Mouse (Mus musculus): ENCODE measurements at regions not wholly inside any gene's neighbourhood (a gene's known extent, or its start where the extent isn't known, plus 50 kb on each side); places are given as distances from the start of the nearest gene placed in this dataset.
A peak's percentile ranks its signal among the peaks of the same experiment; 100 is the strongest.

DNA sequence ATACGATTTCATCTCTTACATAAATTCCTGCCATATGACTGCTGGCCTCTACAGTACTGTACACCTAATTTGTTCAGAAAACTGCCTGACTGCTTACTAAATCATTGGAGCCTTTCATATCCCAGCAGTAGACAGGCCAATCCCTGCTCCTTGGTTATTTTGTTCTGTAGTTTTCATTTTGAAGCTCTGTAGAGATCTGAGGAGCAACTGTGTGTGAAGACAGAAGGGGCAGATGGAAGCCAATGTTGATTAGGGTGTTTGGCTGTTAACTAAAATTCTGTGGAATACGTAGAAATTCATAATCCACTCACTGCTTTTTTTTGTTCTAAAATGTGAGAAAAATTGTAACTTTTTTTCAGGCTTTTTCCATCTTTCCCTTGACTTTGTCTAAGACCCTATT, 573.1 kb downstream of the Ets1 start:
- no peak overlapping the region for H3K4me2 ChIP-seq (ENCODE audit: low read depth)
- H3K4me3 ChIP-seq: no peak overlapping the region
- H3K36me3 ChIP-seq (ENCODE audit: control insufficient read depth, insufficient read depth): no peaks in the 10 kb centered on the region
- H3ac ChIP-seq (ENCODE audit: control insufficient read depth, insufficient read length): no peak overlapping the region
- TF ChIP-seq CEBPB (IDR thresholded peaks at IDR 0.05; ENCODE audit: insufficient read depth, poor library complexity, severe bottlenecking): no peak
- no peak for TF ChIP-seq USF1 (IDR thresholded peaks at IDR 0.05; ENCODE audit: low read depth)
- TF ChIP-seq POLR2AphosphoS2 (IDR thresholded peaks at IDR 0.05; ENCODE audit: insufficient read length, low read depth): no peak
- TF ChIP-seq TCF12 (IDR thresholded peaks at IDR 0.05; ENCODE audit: insufficient read depth, poor library complexity, severe bottlenecking): no peak
- no peak for TF ChIP-seq TCF3 (IDR thresholded peaks at IDR 0.05; ENCODE audit: insufficient read length, low read depth)
- TF ChIP-seq MAX (IDR thresholded peaks at IDR 0.05; ENCODE audit: low read depth): no peak
- no peak for TF ChIP-seq E2F4 (IDR thresholded peaks at IDR 0.05; ENCODE audit: insufficient read depth)
- TF ChIP-seq MYOG (IDR thresholded peaks at IDR 0.05; ENCODE audit: control insufficient read depth in 1 of 3, insufficient read depth in 1 of 3, insufficient read length in 2 of 3, low read depth in 2 of 3): no peak
- TF ChIP-seq REST (IDR thresholded peaks at IDR 0.05; ENCODE audit: insufficient read depth, insufficient read length): no peak
- TF ChIP-seq MYOD1 (IDR thresholded peaks at IDR 0.05; ENCODE audit: control insufficient read depth in 1 of 3, insufficient read length in 2 of 3, low read depth in 2 of 3): no peak
- no peak for TF ChIP-seq SRF (IDR thresholded peaks at IDR 0.05; ENCODE audit: control insufficient read depth, insufficient read length, low read depth)
- no peak for TF ChIP-seq POLR2A (IDR thresholded peaks at IDR 0.05; ENCODE audit: insufficient read length, low read depth)
- no peaks in the 10 kb centered on the region for H3K79me2 ChIP-seq (ENCODE audit: control insufficient read depth, insufficient read depth)
- no peaks in the 10 kb centered on the region for H3K27me3 ChIP-seq (ENCODE audit: control insufficient read depth, insufficient read depth, insufficient read length)

DNA sequence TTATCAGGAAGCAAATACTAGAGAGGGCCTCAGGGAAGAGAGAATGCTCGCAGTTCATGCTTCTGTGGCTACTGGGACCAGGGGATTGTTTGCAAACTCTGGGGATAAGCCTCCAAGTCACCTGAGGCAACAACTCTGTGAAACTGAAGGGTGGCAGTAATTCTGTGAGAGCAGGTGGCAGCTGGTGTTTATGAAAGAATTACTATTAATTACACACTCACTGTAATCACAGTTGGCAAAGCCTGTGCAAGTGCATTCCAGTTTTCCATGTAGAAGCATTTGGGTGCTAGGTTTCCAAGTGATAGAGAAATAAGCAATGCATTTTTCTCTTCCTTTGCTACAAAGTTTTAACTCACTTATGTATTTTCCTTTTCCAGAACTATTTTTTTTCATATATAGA, 578.5 kb downstream of the Ets1 start:
- H3ac ChIP-seq (ENCODE audit: control insufficient read depth, insufficient read length): no peak overlapping the region
- no peak for TF ChIP-seq TCF12 (IDR thresholded peaks at IDR 0.05; ENCODE audit: insufficient read depth, poor library complexity, severe bottlenecking)
- no peak for TF ChIP-seq MAX (IDR thresholded peaks at IDR 0.05; ENCODE audit: low read depth)
- no peak for TF ChIP-seq USF1 (IDR thresholded peaks at IDR 0.05; ENCODE audit: low read depth)
- TF ChIP-seq E2F4 (IDR thresholded peaks at IDR 0.05; ENCODE audit: insufficient read depth): no peak
- TF ChIP-seq MYOG (IDR thresholded peaks at IDR 0.05; ENCODE audit: control insufficient read depth in 1 of 3, insufficient read depth in 1 of 3, insufficient read length in 2 of 3, low read depth in 2 of 3): no peak
- no peak for TF ChIP-seq REST (IDR thresholded peaks at IDR 0.05; ENCODE audit: insufficient read depth, insufficient read length)
- TF ChIP-seq TCF3 (IDR thresholded peaks at IDR 0.05; ENCODE audit: insufficient read length, low read depth): no peak
- no peak for TF ChIP-seq MYOD1 (IDR thresholded peaks at IDR 0.05; ENCODE audit: control insufficient read depth in 1 of 3, insufficient read length in 2 of 3, low read depth in 2 of 3)
- TF ChIP-seq POLR2A (IDR thresholded peaks at IDR 0.05; ENCODE audit: insufficient read length, low read depth): no peak
- TF ChIP-seq SRF (IDR thresholded peaks at IDR 0.05; ENCODE audit: control insufficient read depth, insufficient read length, low read depth): no peak
- no peak for TF ChIP-seq CEBPB (IDR thresholded peaks at IDR 0.05; ENCODE audit: insufficient read depth, poor library complexity, severe bottlenecking)
- no peak for TF ChIP-seq POLR2AphosphoS2 (IDR thresholded peaks at IDR 0.05; ENCODE audit: insufficient read length, low read depth)
- H3K4me3 ChIP-seq: no peak overlapping the region
- H3K4me2 ChIP-seq (ENCODE audit: low read depth): no peak overlapping the region
- H3K79me2 ChIP-seq (ENCODE audit: control insufficient read depth, insufficient read depth): no peaks in the 10 kb centered on the region
- no peaks in the 10 kb centered on the region for H3K27me3 ChIP-seq (ENCODE audit: control insufficient read depth, insufficient read depth, insufficient read length)
- H3K36me3 ChIP-seq (ENCODE audit: control insufficient read depth, insufficient read depth): no peaks in the 10 kb centered on the region

DNA sequence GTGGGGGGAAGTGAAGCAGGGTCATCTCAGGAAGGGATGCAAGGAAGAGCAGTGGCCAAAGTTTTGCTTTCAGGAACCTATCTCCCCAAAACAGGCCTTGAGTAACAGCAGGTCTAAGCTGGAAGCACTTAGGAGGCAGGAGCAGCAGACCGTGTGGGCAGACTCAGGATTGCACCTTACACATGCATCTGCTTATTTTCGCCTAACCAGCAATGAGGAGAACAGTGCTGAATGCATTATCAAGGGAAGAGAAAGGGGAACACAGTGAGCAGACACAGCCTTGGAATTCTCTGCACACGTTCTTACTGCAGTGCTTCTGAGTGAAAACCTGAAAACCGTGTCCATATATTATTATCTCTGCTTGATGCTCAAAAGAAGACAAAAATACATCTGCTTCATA, 585.0 kb downstream of the Ets1 start:
- H3K4me3 ChIP-seq: no peak overlapping the region
- no peak overlapping the region for H3K4me2 ChIP-seq (ENCODE audit: low read depth)
- TF ChIP-seq REST (IDR thresholded peaks at IDR 0.05; ENCODE audit: insufficient read depth, insufficient read length) (no peak), MAX (IDR thresholded peaks at IDR 0.05; ENCODE audit: low read depth) (no peak), E2F4 (IDR thresholded peaks at IDR 0.05; ENCODE audit: insufficient read depth) (no peak), TCF12 (IDR thresholded peaks at IDR 0.05; ENCODE audit: insufficient read depth, poor library complexity, severe bottlenecking) (no peak), CEBPB (IDR thresholded peaks at IDR 0.05; ENCODE audit: insufficient read depth, poor library complexity, severe bottlenecking) (no peak), TCF3 (IDR thresholded peaks at IDR 0.05; ENCODE audit: insufficient read length, low read depth) (no peak), SRF (IDR thresholded peaks at IDR 0.05; ENCODE audit: control insufficient read depth, insufficient read length, low read depth) (no peak), MYOD1 (IDR thresholded peaks at IDR 0.05; ENCODE audit: control insufficient read depth in 1 of 3, insufficient read length in 2 of 3, low read depth in 2 of 3) (no peak), USF1 (IDR thresholded peaks at IDR 0.05; ENCODE audit: low read depth) (no peak), POLR2A (IDR thresholded peaks at IDR 0.05; ENCODE audit: insufficient read length, low read depth) (no peak), POLR2AphosphoS2 (IDR thresholded peaks at IDR 0.05; ENCODE audit: insufficient read length, low read depth) (no peak)
- no peaks in the 10 kb centered on the region for H3K27me3 ChIP-seq (ENCODE audit: control insufficient read depth, insufficient read depth, insufficient read length)
- no peaks in the 10 kb centered on the region for H3K79me2 ChIP-seq (ENCODE audit: control insufficient read depth, insufficient read depth)
- no peak overlapping the region for H3ac ChIP-seq (ENCODE audit: control insufficient read depth, insufficient read length)
- H3K36me3 ChIP-seq (ENCODE audit: control insufficient read depth, insufficient read depth): no peaks in the 10 kb centered on the region

DNA sequence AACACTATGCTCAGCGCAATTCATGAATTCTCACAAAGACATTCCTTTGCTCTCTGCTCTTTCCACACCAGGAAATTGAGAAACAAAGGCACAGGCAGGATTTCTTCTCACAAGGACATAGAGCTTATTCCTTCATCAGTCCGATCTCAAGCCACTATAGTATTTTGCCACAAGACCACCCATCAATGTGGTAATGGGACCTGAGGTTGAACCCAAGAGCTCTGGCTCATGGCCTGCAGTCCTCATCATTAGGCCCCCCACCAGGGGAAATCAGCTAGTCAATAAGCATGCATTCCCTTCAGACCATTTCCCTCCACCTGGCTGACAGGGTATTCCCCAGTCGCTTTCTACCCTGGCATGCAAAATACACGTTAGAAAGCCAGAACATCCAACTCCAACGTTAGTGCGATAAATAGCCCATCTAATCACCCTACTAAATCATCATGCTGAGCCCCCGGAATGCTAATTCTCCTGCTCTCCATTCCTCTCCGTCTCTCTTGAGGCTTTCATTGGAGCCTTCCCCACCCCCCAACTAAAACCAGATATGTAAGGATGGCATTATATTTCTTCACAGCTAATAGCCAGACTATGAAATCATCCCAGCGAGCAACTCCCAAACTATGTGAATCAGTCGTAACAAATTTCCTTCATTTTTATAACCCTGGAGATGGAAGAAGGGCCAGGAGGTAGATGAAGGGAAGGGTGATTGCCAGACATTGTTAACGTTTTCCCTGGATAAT, 586.2 kb downstream of the Ets1 start:
- Histone ChIP-seq H3ac (ENCODE audit: control insufficient read depth, insufficient read length) (no peak overlapping the region), H3K4me2 (ENCODE audit: low read depth) (peak overlapping the region; percentile 51), H3K4me3 (no peak overlapping the region), H3K79me2 (ENCODE audit: control insufficient read depth, insufficient read depth) (no peaks in the 10 kb centered on the region), H3K27me3 (ENCODE audit: control insufficient read depth, insufficient read depth, insufficient read length) (no peaks in the 10 kb centered on the region), H3K36me3 (ENCODE audit: control insufficient read depth, insufficient read depth) (no peaks in the 10 kb centered on the region)
- TF ChIP-seq TCF12 (IDR thresholded peaks at IDR 0.05; ENCODE audit: insufficient read depth, poor library complexity, severe bottlenecking) (no peak), MAX (IDR thresholded peaks at IDR 0.05; ENCODE audit: low read depth) (no peak), USF1 (IDR thresholded peaks at IDR 0.05; ENCODE audit: low read depth) (no peak), MYOD1 (IDR thresholded peaks at IDR 0.05; ENCODE audit: control insufficient read depth in 1 of 3, insufficient read length in 2 of 3, low read depth in 2 of 3) (no peak), CEBPB (IDR thresholded peaks at IDR 0.05; ENCODE audit: insufficient read depth, poor library complexity, severe bottlenecking) (0 out of 2 replicates have a peak, but pooled peaks have one; percentile 5), REST (IDR thresholded peaks at IDR 0.05; ENCODE audit: insufficient read depth, insufficient read length) (no peak)
